Mouse (Mus musculus) c-Kit-negative CD71-positive TER-119-positive erythroid progenitor cells, embryonic 14.5 days (primary cell): ENCODE results near the gene Nhlrc1.

Source experiments
- DNase-seq: peaks from one replicate; pipeline ENCODE4 v3.0.0-alpha.2; 2013; ENCODE audit warnings: low read depth, low spot score

Gene Nhlrc1

GRCm38 (mm10) chr13:47001590-47001989 is 13.1 kb downstream of the Nhlrc1 start:
- DNase-seq = no peak

DNA sequence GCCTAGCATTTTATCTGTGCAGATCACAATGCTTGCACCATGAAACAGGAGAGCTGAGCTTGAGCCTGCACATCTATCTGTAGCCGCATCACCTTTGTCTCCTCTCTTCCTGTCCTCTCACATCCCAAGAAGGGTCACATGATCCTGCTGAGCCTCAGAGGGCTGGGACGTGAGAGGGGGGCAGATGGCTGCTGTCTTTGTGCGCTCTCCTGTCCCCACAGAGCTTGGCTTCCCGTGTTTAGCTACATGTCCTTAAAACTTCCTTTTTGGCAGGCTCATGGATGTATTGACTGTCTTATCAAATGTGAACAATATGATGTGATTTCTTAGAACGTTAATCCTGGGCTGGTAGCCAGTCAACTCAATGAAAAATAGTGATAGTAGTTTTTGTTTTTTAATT is 15.2 kb downstream of the Nhlrc1 start:
- no peak for DNase-seq

GRCm38 (mm10) chr13:46997355-46997754 is 17.3 kb downstream of the Nhlrc1 start:
- no peak for DNase-seq

DNA sequence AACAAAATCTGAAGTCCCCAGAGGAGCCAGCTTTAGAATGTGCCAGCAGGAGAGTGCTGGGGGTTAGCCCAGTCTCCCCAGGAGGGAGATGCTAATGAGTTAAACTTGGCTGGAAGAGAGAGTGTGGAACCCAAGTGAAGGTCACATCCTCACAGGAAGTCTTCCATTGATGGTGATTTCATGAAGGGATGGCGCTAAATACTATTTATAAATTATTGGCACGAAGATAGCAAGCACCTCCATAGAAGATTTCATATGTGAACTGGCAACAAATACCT is 21.4 kb downstream of the Nhlrc1 start:
- DNase-seq = no peak

DNA sequence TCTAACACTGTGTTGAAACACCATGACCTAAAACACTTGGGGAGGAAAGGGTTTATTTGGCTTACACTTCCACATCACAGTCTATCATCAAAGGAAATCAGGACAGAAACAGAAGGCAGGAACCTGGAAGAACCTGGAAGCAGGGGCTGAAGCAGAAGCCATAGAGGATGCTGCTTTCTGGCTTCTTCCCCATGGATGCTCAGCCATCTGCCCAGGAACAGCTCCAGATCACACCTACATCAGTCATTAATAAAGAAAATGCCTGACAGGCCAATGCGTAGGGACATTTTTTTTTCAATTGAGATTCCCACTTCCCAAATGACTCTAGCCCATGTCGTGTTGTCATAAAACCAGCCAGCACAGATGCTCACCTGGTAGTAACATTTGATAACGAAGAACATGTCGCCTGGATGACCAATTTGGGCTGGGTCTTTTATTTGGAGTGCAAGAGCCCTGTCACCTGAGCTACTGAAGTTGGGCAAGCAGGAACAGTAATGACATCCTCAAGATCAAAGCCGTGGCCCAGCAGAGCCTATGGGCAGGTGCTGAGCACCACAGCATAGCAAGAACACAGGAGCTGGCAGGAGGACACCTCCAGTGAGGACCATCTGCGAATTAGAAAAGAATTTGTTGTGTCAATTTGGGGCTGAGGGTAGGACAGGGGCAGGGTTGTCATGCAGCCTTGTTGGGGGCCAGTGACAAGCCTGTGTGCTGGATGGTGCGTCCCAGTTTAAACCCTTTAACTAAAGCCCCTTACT is 22.0 kb downstream of the Nhlrc1 start:
- no peak for DNase-seq

GRCm38 (mm10) chr13:46990376-46991011 is 24.2 kb downstream of the Nhlrc1 start:
- no peak for DNase-seq

GRCm38 (mm10) chr13:46987941-46988340 is 26.7 kb downstream of the Nhlrc1 start:
- no peak for DNase-seq

DNA sequence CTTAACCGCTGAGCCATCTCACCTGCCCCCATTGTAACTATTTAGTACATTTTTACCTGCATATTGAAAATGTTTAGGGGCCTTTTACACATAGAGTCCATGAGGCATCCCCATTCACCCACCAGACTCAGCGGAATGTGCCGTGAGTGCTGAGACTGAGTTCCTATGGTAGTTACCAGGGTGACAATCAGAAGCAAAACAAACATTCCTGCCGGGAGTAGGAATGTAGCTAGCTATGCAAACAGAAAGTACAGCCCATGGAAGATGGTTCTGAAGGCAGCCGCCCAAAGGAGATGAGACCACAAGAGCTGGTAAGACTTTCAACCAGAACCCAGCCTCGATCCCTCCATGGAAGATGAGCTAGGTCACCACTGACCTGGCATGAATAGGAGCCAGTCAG is 28.4 kb downstream of the Nhlrc1 start:
- no peak for DNase-seq

DNA sequence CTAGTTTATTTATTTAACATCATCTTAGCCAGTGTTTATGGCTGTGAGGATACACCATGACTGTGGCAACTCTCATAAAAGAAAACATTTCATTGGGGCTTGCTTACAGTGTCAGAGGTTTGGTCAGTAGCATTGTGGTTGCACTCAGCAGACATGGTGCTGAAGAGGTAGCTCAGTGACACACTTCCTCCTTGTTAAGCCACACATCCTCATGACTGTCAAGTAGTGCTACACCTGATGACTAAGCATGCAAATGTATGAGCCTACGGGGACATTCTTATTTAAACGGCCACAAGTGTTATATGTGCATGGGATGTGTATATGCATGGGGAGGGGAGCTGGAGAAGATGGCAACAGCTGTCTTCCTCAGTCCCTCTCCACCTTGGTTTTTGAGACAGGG is 30.8 kb downstream of the Nhlrc1 start:
- no peak for DNase-seq

- no peak for DNase-seq
Measured at GRCm38 (mm10) chr13:46979836-46980490, 34.7 kb downstream of the Nhlrc1 start.

- DNase-seq = no peak
Measured at GRCm38 (mm10) chr13:46976532-46976931, 38.1 kb downstream of the Nhlrc1 start.

GRCm38 (mm10) chr13:46975930-46976329 is 38.7 kb downstream of the Nhlrc1 start:
- no peak for DNase-seq

- DNase-seq = no peak
Measured at GRCm38 (mm10) chr13:46975031-46975551, 39.6 kb downstream of the Nhlrc1 start.

DNA sequence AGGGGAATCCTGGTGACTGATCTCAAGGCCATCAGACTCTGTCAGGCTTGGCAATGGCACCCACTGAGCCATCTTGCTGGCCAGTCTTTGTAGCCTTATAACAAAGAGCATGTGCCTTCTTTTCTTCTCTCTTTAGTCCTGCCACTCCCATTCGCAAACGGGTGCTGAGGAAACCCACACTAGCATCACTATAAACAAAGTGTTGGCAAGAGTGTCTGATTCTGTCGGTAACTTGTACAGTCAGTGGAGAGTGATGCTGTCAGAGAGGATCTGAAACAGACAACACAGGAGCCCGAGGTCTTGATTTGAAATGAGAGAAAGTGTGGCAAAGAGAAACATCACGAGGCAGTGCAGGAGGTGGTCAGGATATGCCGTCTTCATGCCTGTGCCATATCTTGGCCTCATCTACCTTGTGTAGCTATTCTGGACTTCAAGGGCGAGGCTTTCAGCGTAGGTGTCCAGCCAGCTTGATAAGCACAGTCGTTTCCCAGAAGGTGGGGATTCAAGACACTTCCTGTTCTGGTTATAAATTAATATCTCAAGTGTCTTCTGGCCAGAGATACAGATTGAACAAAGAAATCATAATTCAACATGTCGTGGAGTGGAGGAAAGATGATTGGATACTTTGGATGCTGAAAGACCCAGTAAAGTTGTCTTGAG is 44.2 kb downstream of the Nhlrc1 start:
- DNase-seq = no peak

GRCm38 (mm10) chr13:46968626-46969025 is 46.0 kb downstream of the Nhlrc1 start:
- no peak for DNase-seq

DNA sequence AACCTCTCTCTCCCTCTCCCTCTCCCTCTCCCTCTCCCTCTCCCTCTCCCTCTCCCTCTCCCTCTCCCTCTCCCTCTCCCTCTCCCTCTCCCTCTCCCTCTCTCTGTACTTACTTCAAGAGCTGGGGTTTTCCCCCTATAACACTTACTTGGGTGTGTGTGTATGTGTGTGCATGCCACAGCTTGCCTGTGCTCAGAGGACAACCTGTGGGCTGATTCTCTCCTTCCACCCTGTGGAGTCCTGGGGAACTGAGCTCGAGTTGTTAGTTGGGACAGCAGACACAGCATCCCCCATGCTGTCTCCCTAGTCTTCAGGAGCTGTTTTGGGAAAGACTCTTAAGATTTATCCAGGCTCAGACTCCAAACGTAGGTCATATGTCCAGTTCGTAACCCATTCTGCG is 47.3 kb downstream of the Nhlrc1 start:
- DNase-seq = no peak
